Mouse (Mus musculus) spleen, embryonic (tissue): ENCODE measurements around the gene Pigb.

ENCODE experiments used
- CTCF ChIA-PET: fragments of 350-600 bp; sonication (Branson Sonifier 250); formaldehyde crosslinking; loops from one replicate; lab custom pipeline; 2022; lab: Charles Lee

Gene Pigb

GRCm38 (mm10) chr9:73045711-73046110 lies 5.5 kb upstream of the Pigb start:
- CTCF ChIA-PET, result interaction anchor here (1.1 kb wide), 1 partner anchor 11 kb away, joined by 7 read pairs; no protein-coding TSS in a partner anchor

- CTCF ChIA-PET, result interaction anchor here (1.1 to 1.2 kb wide), 2 partner anchors 11 to 68 kb away, joined by 5 to 7 read pairs; partner anchors contain the start of gene Rsl24d1
These were observed 5.0 kb upstream of the Pigb start for GRCm38 (mm10) chr9:73045204-73045603.

GRCm38 (mm10) chr9:73044146-73045079 lies 4.2 kb upstream of the Pigb start, which contains the start of gene Rab27a:
Gene Rab27a (plus strand): TSS chr9:73044854.
- CTCF ChIA-PET, result interaction anchor here (0.7 to 1.6 kb wide), 3 partner anchors 47 to 421 kb away, joined by 3 to 7 read pairs (median 5); partner anchors contain the start of gene Rsl24d1

- CTCF ChIA-PET, result no interaction called here
These were observed 794 bp downstream of the Pigb start for GRCm38 (mm10) chr9:73039222-73039945.

- CTCF ChIA-PET, result no interaction called here
These were observed 6.8 kb downstream of the Pigb start for GRCm38 (mm10) chr9:73033406-73033805.

GRCm38 (mm10) chr9:73031421-73031820 lies 8.8 kb downstream of the Pigb start:
- CTCF ChIA-PET, result no interaction called here

- CTCF ChIA-PET, result no interaction called here
These were observed 9.7 kb downstream of the Pigb start for GRCm38 (mm10) chr9:73030443-73030842.

- CTCF ChIA-PET, result no interaction called here
These were observed 14.2 kb downstream of the Pigb start for GRCm38 (mm10) chr9:73025818-73026636.

GRCm38 (mm10) chr9:73020566-73021097 lies 19.5 kb downstream of the Pigb start:
- CTCF ChIA-PET, result no interaction called here

- CTCF ChIA-PET, result no interaction called here
These were observed 20.3 kb downstream of the Pigb start for GRCm38 (mm10) chr9:73019841-73020240.

- CTCF ChIA-PET, result interaction anchor here (0.6 kb wide), 1 partner anchor 613 kb away, joined by 3 read pairs; no protein-coding TSS in a partner anchor
These were observed 25.5 kb downstream of the Pigb start for GRCm38 (mm10) chr9:73014724-73015123.

- CTCF ChIA-PET, result no interaction called here
These were observed 27.5 kb downstream of the Pigb start for GRCm38 (mm10) chr9:73012629-73013028.

GRCm38 (mm10) chr9:73008384-73008783 lies 31.8 kb downstream of the Pigb start:
- CTCF ChIA-PET, result interaction anchor here (0.5 kb wide), 1 partner anchor 58 kb away, joined by 4 read pairs; no protein-coding TSS in a partner anchor

GRCm38 (mm10) chr9:73006175-73006574 lies 34.0 kb downstream of the Pigb start:
- CTCF ChIA-PET, result interaction anchor here (0.7 kb wide), 1 partner anchor 39 kb away, joined by 3 read pairs; no protein-coding TSS in a partner anchor

- CTCF ChIA-PET, result no interaction called here
These were observed 35.1 kb downstream of the Pigb start for GRCm38 (mm10) chr9:73005106-73005505.

- CTCF ChIA-PET, result no interaction called here
These were observed 36.1 kb downstream of the Pigb start for GRCm38 (mm10) chr9:73004076-73004475.

GRCm38 (mm10) chr9:73002177-73002576 lies 38.0 kb downstream of the Pigb start:
- CTCF ChIA-PET, result no interaction called here

- CTCF ChIA-PET, result interaction anchor here (0.5 kb wide), 1 partner anchor 1490 kb away, joined by 3 read pairs; no protein-coding TSS in a partner anchor
These were observed 38.7 kb downstream of the Pigb start for GRCm38 (mm10) chr9:73001314-73002011.

GRCm38 (mm10) chr9:73000487-73000886 lies 39.7 kb downstream of the Pigb start:
- CTCF ChIA-PET, result no interaction called here

GRCm38 (mm10) chr9:72996806-72997205 lies 43.4 kb downstream of the Pigb start:
- CTCF ChIA-PET, result interaction anchor here (0.6 to 1.0 kb wide), 2 partner anchors 22 to 127 kb away, joined by 3 read pairs; no protein-coding TSS in a partner anchor
